Mouse (Mus musculus): ENCODE measurements around the gene Plpp1. TPM values are rescaled to one million over a fixed set of nuclear protein-coding genes. Genes with fewer than 3 reads are reported as not detected.

Gene Plpp1
- polyA plus RNA-seq, 1 experiment: 31.5 TPM

GRCm38 (mm10) chr13:112803106-112803505, 2.5 kb downstream of the Plpp1 start:
- DNase-seq (ENCODE audit: low read depth): no peak
- TF ChIP-seq POLR2A (IDR thresholded peaks at IDR 0.05; ENCODE audit: borderline replicate concordance, extremely low read depth, insufficient read depth, insufficient read length, poor library complexity, severe bottlenecking) (no peak), CTCF (IDR thresholded peaks at IDR 0.05; ENCODE audit: borderline replicate concordance, extremely low read depth, insufficient read depth, insufficient read length) (no peak)

GRCm38 (mm10) chr13:112803661-112804060, 3.1 kb downstream of the Plpp1 start:
- no peak for DNase-seq (ENCODE audit: low read depth)
- no peak for TF ChIP-seq CTCF (IDR thresholded peaks at IDR 0.05; ENCODE audit: borderline replicate concordance, extremely low read depth, insufficient read depth, insufficient read length)
- no peak for TF ChIP-seq POLR2A (IDR thresholded peaks at IDR 0.05; ENCODE audit: borderline replicate concordance, extremely low read depth, insufficient read depth, insufficient read length, poor library complexity, severe bottlenecking)

GRCm38 (mm10) chr13:112805529-112805928, 4.9 kb downstream of the Plpp1 start:
- no peak for DNase-seq (ENCODE audit: low read depth)
- TF ChIP-seq POLR2A (IDR thresholded peaks at IDR 0.05; ENCODE audit: borderline replicate concordance, extremely low read depth, insufficient read depth, insufficient read length, poor library complexity, severe bottlenecking) (no peak), CTCF (IDR thresholded peaks at IDR 0.05; ENCODE audit: borderline replicate concordance, extremely low read depth, insufficient read depth, insufficient read length) (no peak)

- DNase-seq (ENCODE audit: low read depth): no peak
- TF ChIP-seq CTCF (IDR thresholded peaks at IDR 0.05; ENCODE audit: borderline replicate concordance, extremely low read depth, insufficient read depth, insufficient read length): no peak
- TF ChIP-seq POLR2A (IDR thresholded peaks at IDR 0.05; ENCODE audit: borderline replicate concordance, extremely low read depth, insufficient read depth, insufficient read length, poor library complexity, severe bottlenecking): no peak
These were observed 7.5 kb downstream of the Plpp1 start for GRCm38 (mm10) chr13:112807936-112808667.

GRCm38 (mm10) chr13:112809504-112810247, 9.1 kb downstream of the Plpp1 start:
- no peak for DNase-seq (ENCODE audit: low read depth)
- TF ChIP-seq POLR2A (IDR thresholded peaks at IDR 0.05; ENCODE audit: borderline replicate concordance, extremely low read depth, insufficient read depth, insufficient read length, poor library complexity, severe bottlenecking) (no peak), CTCF (IDR thresholded peaks at IDR 0.05; ENCODE audit: borderline replicate concordance, extremely low read depth, insufficient read depth, insufficient read length) (no peak)

- no peak for DNase-seq (ENCODE audit: low read depth)
- TF ChIP-seq POLR2A (IDR thresholded peaks at IDR 0.05; ENCODE audit: borderline replicate concordance, extremely low read depth, insufficient read depth, insufficient read length, poor library complexity, severe bottlenecking): no peak
- no peak for TF ChIP-seq CTCF (IDR thresholded peaks at IDR 0.05; ENCODE audit: borderline replicate concordance, extremely low read depth, insufficient read depth, insufficient read length)
These were observed 9.7 kb downstream of the Plpp1 start for GRCm38 (mm10) chr13:112810248-112810645.

DNA sequence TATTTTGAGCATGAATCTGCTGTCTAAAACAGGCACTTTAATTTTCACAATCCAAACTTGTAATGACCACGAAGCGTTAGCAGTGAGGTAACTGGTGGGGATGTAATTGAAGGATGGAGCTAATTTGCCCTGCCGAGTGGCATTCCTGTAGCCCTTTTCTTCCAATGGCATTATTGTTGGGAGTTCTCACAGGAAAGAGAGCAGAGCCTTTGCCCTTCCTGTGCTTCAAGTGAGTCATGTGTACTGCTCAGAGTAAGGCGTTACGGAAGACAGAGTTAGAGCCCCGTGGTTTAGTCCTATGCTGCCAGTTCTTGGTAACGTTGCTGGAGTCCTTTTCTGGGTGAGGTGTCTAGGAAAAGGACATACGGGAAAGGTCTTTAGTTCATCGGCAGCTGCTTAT, 10.2 kb downstream of the Plpp1 start:
- TF ChIP-seq POLR2A (IDR thresholded peaks at IDR 0.05; ENCODE audit: borderline replicate concordance, extremely low read depth, insufficient read depth, insufficient read length, poor library complexity, severe bottlenecking) (no peak), CTCF (IDR thresholded peaks at IDR 0.05; ENCODE audit: borderline replicate concordance, extremely low read depth, insufficient read depth, insufficient read length) (no peak)

DNA sequence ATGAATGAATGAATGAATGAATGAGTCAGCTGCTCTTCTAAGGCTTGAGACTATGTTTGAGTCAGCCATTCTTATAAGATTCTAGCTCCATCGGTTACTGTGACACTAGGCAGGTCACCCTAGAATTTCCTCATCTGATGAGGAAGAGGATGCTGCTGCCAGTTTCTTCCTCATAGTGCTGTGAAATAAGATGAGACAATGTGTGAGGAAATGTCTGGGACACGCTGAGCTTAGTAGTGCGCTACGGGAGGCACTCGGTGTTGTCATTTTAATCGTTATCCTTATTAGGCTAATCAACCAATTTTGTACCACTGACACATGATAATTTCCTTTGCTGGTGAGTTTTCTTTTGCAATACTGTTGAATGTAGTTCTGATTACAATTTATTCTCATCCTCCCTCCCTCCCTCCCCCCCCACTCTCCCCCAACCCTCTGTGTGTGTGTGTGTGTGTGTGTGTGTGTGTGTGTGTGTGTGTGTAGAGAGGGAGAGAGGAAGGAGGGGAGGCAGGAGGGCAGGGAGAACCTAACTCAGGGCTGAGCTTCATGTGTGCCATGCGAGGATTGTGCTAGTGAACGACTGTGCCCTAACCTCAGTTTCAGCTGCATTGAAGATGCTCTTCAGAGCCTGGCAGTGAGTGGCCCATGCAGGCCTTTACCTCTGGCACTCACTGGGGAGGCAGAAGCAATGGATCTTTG, 11.3 kb downstream of the Plpp1 start:
- peak; percentile 31 for DNase-seq (ENCODE audit: low read depth)
- TF ChIP-seq POLR2A (IDR thresholded peaks at IDR 0.05; ENCODE audit: borderline replicate concordance, extremely low read depth, insufficient read depth, insufficient read length, poor library complexity, severe bottlenecking) (no peak), CTCF (IDR thresholded peaks at IDR 0.05; ENCODE audit: borderline replicate concordance, extremely low read depth, insufficient read depth, insufficient read length) (no peak)

More for the DNA sequence above, 10.2 kb downstream of the Plpp1 start:
- DNase-seq (ENCODE audit: low read depth): peak; percentile 17

DNA sequence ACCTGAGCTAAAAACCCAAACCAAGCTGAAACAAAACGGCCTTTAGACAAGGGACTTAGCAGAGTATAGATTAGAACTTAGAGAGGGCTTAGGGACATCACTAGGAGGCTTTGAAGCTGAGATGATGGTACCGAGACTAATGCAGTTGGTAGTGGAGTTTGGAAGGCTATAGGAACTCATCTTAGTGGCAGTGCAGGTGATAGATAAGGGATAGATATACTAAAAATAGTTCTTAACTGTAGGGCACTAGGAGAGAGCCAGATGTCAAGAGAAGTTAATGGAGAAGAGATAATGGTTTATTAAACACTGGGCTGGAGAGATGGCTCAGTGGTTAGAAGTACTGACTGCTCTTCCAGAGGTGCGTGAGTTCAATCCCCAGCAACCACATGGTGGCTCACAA, 15.4 kb downstream of the Plpp1 start:
- TF ChIP-seq POLR2A (IDR thresholded peaks at IDR 0.05; ENCODE audit: borderline replicate concordance, extremely low read depth, insufficient read depth, insufficient read length, poor library complexity, severe bottlenecking) (no peak), CTCF (IDR thresholded peaks at IDR 0.05; ENCODE audit: borderline replicate concordance, extremely low read depth, insufficient read depth, insufficient read length) (no peak)
- no peak for DNase-seq (ENCODE audit: low read depth)

- TF ChIP-seq POLR2A (IDR thresholded peaks at IDR 0.05; ENCODE audit: borderline replicate concordance, extremely low read depth, insufficient read depth, insufficient read length, poor library complexity, severe bottlenecking) (no peak), CTCF (IDR thresholded peaks at IDR 0.05; ENCODE audit: borderline replicate concordance, extremely low read depth, insufficient read depth, insufficient read length) (no peak)
- no peak for DNase-seq (ENCODE audit: low read depth)
These were observed 17.5 kb downstream of the Plpp1 start for GRCm38 (mm10) chr13:112818125-112818524.

DNA sequence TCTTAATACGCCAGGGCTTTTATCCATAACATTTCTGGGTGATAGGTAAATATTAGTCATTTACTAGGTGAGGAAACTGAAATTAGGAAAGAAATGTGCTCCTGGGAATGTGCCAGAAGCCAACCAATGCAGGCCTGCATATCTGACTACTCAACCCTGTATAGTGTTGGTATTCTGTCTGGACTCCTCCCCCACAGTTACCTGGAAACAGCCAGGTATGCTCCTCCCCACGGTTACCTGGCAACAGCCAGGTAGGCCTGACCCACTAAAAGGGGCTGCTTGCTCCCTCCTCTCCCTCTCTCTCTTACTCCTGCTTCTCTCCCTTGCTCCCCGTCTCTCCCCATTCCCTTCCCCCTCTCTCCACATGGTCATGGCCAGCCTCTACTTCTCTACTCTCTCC, 21.8 kb downstream of the Plpp1 start:
- no peak for TF ChIP-seq CTCF (IDR thresholded peaks at IDR 0.05; ENCODE audit: borderline replicate concordance, extremely low read depth, insufficient read depth, insufficient read length)
- no peak for TF ChIP-seq POLR2A (IDR thresholded peaks at IDR 0.05; ENCODE audit: borderline replicate concordance, extremely low read depth, insufficient read depth, insufficient read length, poor library complexity, severe bottlenecking)
- DNase-seq (ENCODE audit: low read depth): no peak
